Mouse (Mus musculus) intestine, embryonic 14.5 days (tissue): Measurements from ENCODE around the gene Cct8l1. TPM values are rescaled to one million over a fixed set of nuclear protein-coding genes. Genes with fewer than 3 reads are reported as not detected.

Source experiments
- ATAC-seq: fragments of 200-750 bp; cut with Nextera tagmentation; replicated peaks from 2 replicates; pipeline ENCODE4 v1.8.0; 2017; ENCODE audit warnings: low read depth, moderate number of reproducible peaks, moderate TSS enrichment, moderate library complexity; ENCODE audit not compliant: low FRiP score, low TSS enrichment
- DNase-seq: peaks from one replicate; pipeline ENCODE4 v3.0.0-alpha.2; 2018; ENCODE audit warnings: low spot score
- H3K27ac ChIP-seq: fragments of 300-500 bp; sonication (generic); 2 replicates; pipeline ENCODE4 v1.5.1; 2014; ENCODE audit warnings: low read depth, mild to moderate bottlenecking, control low read depth
- H3K27me3 ChIP-seq: fragments of 300-500 bp; sonication (generic); replicated peaks from 2 replicates; pipeline ENCODE4 v1.6.1; 2014; ENCODE audit warnings: low read length, control low read depth; ENCODE audit not compliant: control insufficient read depth, insufficient read depth
- H3K36me3 ChIP-seq: fragments of 300-500 bp; sonication (generic); 2 replicates; pipeline ENCODE4 v1.6.1; 2014; ENCODE audit warnings: low read length, control low read depth; ENCODE audit not compliant: control insufficient read depth, insufficient read depth
- H3K4me1 ChIP-seq: fragments of 300-500 bp; sonication (generic); replicated peaks from 2 replicates; pipeline ENCODE4 v1.6.1; 2014; ENCODE audit warnings: low read length, control low read depth, mixed read lengths; ENCODE audit not compliant: control insufficient read depth, insufficient read depth
- H3K4me2 ChIP-seq: fragments of 300-500 bp; sonication (generic); 2 replicates; pipeline ENCODE4 v1.6.1; 2014; ENCODE audit warnings: low read length
- H3K4me3 ChIP-seq: fragments of 300-500 bp; sonication (generic); 2 replicates; pipeline ENCODE4 v1.5.1; 2014; ENCODE audit warnings: low read depth, low read length, control low read depth, mixed read lengths
- H3K9ac ChIP-seq: fragments of 300-500 bp; sonication (generic); 2 replicates; pipeline ENCODE4 v1.6.1; 2014; ENCODE audit warnings: mild to moderate bottlenecking, low read length
- H3K9me3 ChIP-seq: fragments of 300-500 bp; sonication (generic); 2 replicates; pipeline ENCODE4 v1.6.1; 2016; ENCODE audit warnings: low read length, control low read depth; ENCODE audit not compliant: control insufficient read depth
- WGBS: fragments of 180-500 bp; shearing (Covaris S2); extraction: QIAGEN DNeasy Blood & Tissue Kit; methylation state at CpG from one replicate; pipeline ENCODE4 v1.1.7; 2014; 5-methylcytosine and 5-hydroxymethylcytosine counted together
- polyA plus RNA-seq: library from polyadenylated mRNA; unstranded; fragments of >200 nt; fragmentation: Nextera tagmentation; extraction: Ambion mirVana; gene quantifications from 2 replicates; pipeline ENCODE4 v1.2.1, GENCODE M21; 2014

The Cct8l1 gene
- polyA plus RNA-seq, 1 experiment from 2014 or later, result not detected

- peak overlapping the region; percentile 55 for H3K4me2 ChIP-seq
- H3K4me1 ChIP-seq, result peaks cover 4% of the 10 kb centered on the region
- no peaks in the 10 kb centered on the region for H3K36me3 ChIP-seq
- H3K4me3 ChIP-seq, result peak overlapping the region; percentile 95
- 1% methylated on average over 36 of the region's 87 CpGs for WGBS
- peak overlapping the region; percentile 99 for H3K27ac ChIP-seq
- peak overlapping the region; percentile 95 for H3K9ac ChIP-seq
- ATAC-seq (peak; percentile 89), DNase-seq (no peak)
- H3K9me3 ChIP-seq, result no peaks in the 10 kb centered on the region
- no peaks in the 10 kb centered on the region for H3K27me3 ChIP-seq
Measured at GRCm38 (mm10) chr5:25498821-25499422, 16.9 kb upstream of the Cct8l1 start.

- ATAC-seq (peak; percentile 89), DNase-seq (peak; percentile 97)
- Histone ChIP-seq H3K4me3 (peak overlapping the region; percentile 95), H3K36me3 (no peaks in the 10 kb centered on the region), H3K9ac (peak overlapping the region; percentile 82), H3K9me3 (no peaks in the 10 kb centered on the region), H3K4me1 (peaks cover 4% of the 10 kb centered on the region), H3K27me3 (no peaks in the 10 kb centered on the region), H3K4me2 (peak overlapping the region; percentile 66), H3K27ac (peak overlapping the region; percentile 99)
- WGBS, result under 1% methylated on average over 87 of the region's 90 CpGs
Measured at GRCm38 (mm10) chr5:25499423-25500398, 16.2 kb upstream of the Cct8l1 start.

- Histone ChIP-seq H3K27ac (no peak overlapping the region), H3K4me3 (peak overlapping the region; percentile 95; the same call in 1 of the 2 replicates), H3K27me3 (no peaks in the 10 kb centered on the region), H3K36me3 (no peaks in the 10 kb centered on the region), H3K9me3 (no peaks in the 10 kb centered on the region), H3K4me1 (peaks cover 4% of the 10 kb centered on the region), H3K9ac (peak overlapping the region; percentile 82), H3K4me2 (peak overlapping the region; percentile 66)
- DNase-seq (no peak), ATAC-seq (no peak)
- WGBS, result 66% methylated on average over 7 of the region's 7 CpGs
Measured at GRCm38 (mm10) chr5:25500686-25501085, 15.2 kb upstream of the Cct8l1 start.

GRCm38 (mm10) chr5:25506041-25506440 lies 9.8 kb upstream of the Cct8l1 start:
- ATAC-seq (no peak), DNase-seq (no peak)
- no peaks in the 10 kb centered on the region for H3K9me3 ChIP-seq
- no peaks in the 10 kb centered on the region for H3K27me3 ChIP-seq
- no peaks in the 10 kb centered on the region for H3K4me1 ChIP-seq
- H3K4me2 ChIP-seq, result no peak overlapping the region
- no peak overlapping the region for H3K27ac ChIP-seq
- no peak overlapping the region for H3K4me3 ChIP-seq
- no peak overlapping the region for H3K9ac ChIP-seq
- no peaks in the 10 kb centered on the region for H3K36me3 ChIP-seq
- WGBS, result 91% methylated on average over 5 of the region's 5 CpGs

GRCm38 (mm10) chr5:25516301-25516895 lies 531 bp downstream of the Cct8l1 start:
- WGBS, result 87% methylated on average over 11 of the region's 11 CpGs
- Histone ChIP-seq H3K4me3 (no peak overlapping the region), H3K4me2 (no peak overlapping the region), H3K27ac (no peak overlapping the region), H3K9me3 (no peaks in the 10 kb centered on the region), H3K27me3 (no peaks in the 10 kb centered on the region), H3K36me3 (no peaks in the 10 kb centered on the region), H3K9ac (no peak overlapping the region), H3K4me1 (no peaks in the 10 kb centered on the region)
- DNase-seq, result peak; percentile 18
- ATAC-seq, result no peak

GRCm38 (mm10) chr5:25517550-25517949 lies 1.7 kb downstream of the Cct8l1 start:
- H3K4me2 ChIP-seq, result no peak overlapping the region
- no peaks in the 10 kb centered on the region for H3K4me1 ChIP-seq
- no peaks in the 10 kb centered on the region for H3K36me3 ChIP-seq
- H3K27ac ChIP-seq, result no peak overlapping the region
- no peaks in the 10 kb centered on the region for H3K27me3 ChIP-seq
- WGBS, result 83% methylated on average over 5 of the region's 5 CpGs
- DNase-seq (peak; percentile 24), ATAC-seq (no peak)
- no peaks in the 10 kb centered on the region for H3K9me3 ChIP-seq
- no peak overlapping the region for H3K9ac ChIP-seq
- no peak overlapping the region for H3K4me3 ChIP-seq

- Histone ChIP-seq H3K9me3 (no peaks in the 10 kb centered on the region), H3K4me2 (no peak overlapping the region), H3K4me1 (no peaks in the 10 kb centered on the region), H3K27ac (no peak overlapping the region), H3K4me3 (no peak overlapping the region), H3K27me3 (no peaks in the 10 kb centered on the region), H3K36me3 (no peaks in the 10 kb centered on the region), H3K9ac (no peak overlapping the region)
- WGBS, result 64% methylated on average over 3 of the region's 3 CpGs
- ATAC-seq (no peak), DNase-seq (no peak)
Measured at GRCm38 (mm10) chr5:25519820-25520219, 4.0 kb downstream of the Cct8l1 start.

GRCm38 (mm10) chr5:25521461-25521860 lies 5.6 kb downstream of the Cct8l1 start:
- Histone ChIP-seq H3K4me3 (no peak overlapping the region), H3K9ac (no peak overlapping the region), H3K27ac (no peak overlapping the region), H3K36me3 (no peaks in the 10 kb centered on the region), H3K4me2 (no peak overlapping the region), H3K27me3 (no peaks in the 10 kb centered on the region), H3K4me1 (no peaks in the 10 kb centered on the region), H3K9me3 (no peaks in the 10 kb centered on the region)
- ATAC-seq (no peak), DNase-seq (no peak)
- 79% methylated on average over 5 of the region's 5 CpGs for WGBS
